Mouse (Mus musculus) lung, adult 18-20 months (tissue): ENCODE results near the gene Irf2bp1.

Experiments
- DNase-seq, 2 experiments: peaks; one replicate each; pipeline ENCODE4 v3.0.0; 2022; ENCODE audit warnings: mixed read lengths in 2 of 2

The Irf2bp1 gene

GRCm38 (mm10) chr7:19003902-19004630 is at the start of gene Irf2bp1:
Gene Irf2bp1, plus strand, starts transcription at chr7:19004044.
- DNase-seq = peak; percentile 96

GRCm38 (mm10) chr7:18957569-18958383 is 46.1 kb upstream of the Irf2bp1 start:
- DNase-seq = peak; percentile 61 to 68

GRCm38 (mm10) chr7:18958384-18958766 is 45.5 kb upstream of the Irf2bp1 start:
- DNase-seq = peak in 1 of 2 experiments; percentile 18

GRCm38 (mm10) chr7:18959446-18959845 is 44.4 kb upstream of the Irf2bp1 start:
- DNase-seq = peak; percentile 40 to 69

- DNase-seq = no peak
These were observed 41.6 kb upstream of the Irf2bp1 start for GRCm38 (mm10) chr7:18962171-18962792.

- DNase-seq = no peak
These were observed 41.0 kb upstream of the Irf2bp1 start for GRCm38 (mm10) chr7:18962795-18963194.

- DNase-seq = no peak
These were observed 40.5 kb upstream of the Irf2bp1 start for GRCm38 (mm10) chr7:18963294-18963843.

GRCm38 (mm10) chr7:18965312-18965711 is 38.5 kb upstream of the Irf2bp1 start:
- DNase-seq = no peak

- DNase-seq = no peak
These were observed 36.2 kb upstream of the Irf2bp1 start for GRCm38 (mm10) chr7:18967603-18968002.

- no peak for DNase-seq
These were observed 32.9 kb upstream of the Irf2bp1 start for GRCm38 (mm10) chr7:18970956-18971355.

- DNase-seq = no peak
These were observed 25.5 kb upstream of the Irf2bp1 start for GRCm38 (mm10) chr7:18978381-18978780.

GRCm38 (mm10) chr7:18986503-18986902 is 17.3 kb upstream of the Irf2bp1 start:
- DNase-seq = no peak

GRCm38 (mm10) chr7:18987100-18987499 is 16.7 kb upstream of the Irf2bp1 start, which contains the start of gene Nanos2:
Gene Nanos2, plus strand, starts transcription at chr7:18987400.
- DNase-seq = no peak

- DNase-seq = no peak
These were observed 16.1 kb upstream of the Irf2bp1 start for GRCm38 (mm10) chr7:18987747-18988146.

GRCm38 (mm10) chr7:18988780-18989179 is 15.1 kb upstream of the Irf2bp1 start:
- DNase-seq = no peak

GRCm38 (mm10) chr7:18989995-18990394 is 13.8 kb upstream of the Irf2bp1 start:
- DNase-seq = no peak

GRCm38 (mm10) chr7:18990601-18991295 is 13.1 kb upstream of the Irf2bp1 start, which contains the start of gene Mypop:
Gene Mypop, plus strand, starts transcription at chr7:18991245.
- DNase-seq = peak; percentile 100

GRCm38 (mm10) chr7:18991660-18992293 is 12.1 kb upstream of the Irf2bp1 start:
- DNase-seq = no peak

- DNase-seq = no peak
These were observed 11.6 kb upstream of the Irf2bp1 start for GRCm38 (mm10) chr7:18992294-18992675.

- no peak for DNase-seq
These were observed 10.8 kb upstream of the Irf2bp1 start for GRCm38 (mm10) chr7:18993036-18993435.

GRCm38 (mm10) chr7:18998835-18999234 is 5.0 kb upstream of the Irf2bp1 start:
- DNase-seq = no peak

- DNase-seq = no peak
These were observed 3.4 kb upstream of the Irf2bp1 start for GRCm38 (mm10) chr7:19000421-19000820.
